Mouse (Mus musculus) monocyte, adult 59 days (primary cell): ENCODE results near the gene Lrrn3. TPM values are rescaled to one million over a fixed set of nuclear protein-coding genes. Genes with fewer than 3 reads are reported as not detected.

ENCODE experiments used
- total RNA-seq, 2 experiments: library from RNA; stranded (reverse); gene quantifications; one replicate each; pipeline ENCODE4 v1.2.4; 2023

Gene Lrrn3
- total RNA-seq = 1 to 10 TPM in 1 of 2 experiments, under 1 TPM in 1; 0.52 to 1.2 TPM

GRCm38 (mm10) chr12:41486331-41486730 lies at the start of gene Lrrn3:
Gene Lrrn3 (minus strand): TSS chr12:41486431.

